Mouse (Mus musculus): ENCODE measurements around the gene Mrtfb. TPM values are rescaled to one million over a fixed set of nuclear protein-coding genes. Genes with fewer than 3 reads are reported as not detected.
"Not testable (repeated sequence)": the region's sequence is repeated elsewhere in the genome, so short reads cannot be mapped to it uniquely, and the experiment has no call there.

The Mrtfb gene
- total RNA-seq, 2 experiments from 2014 or later = 40.7 to 43.5 TPM

GRCm38 (mm10) chr16:13269426-13269825, 13.1 kb downstream of the Mrtfb start:
- DNase-seq (ENCODE audit: low spot score in 2 of 2) = no peak

GRCm38 (mm10) chr16:13276258-13276657, 20.0 kb downstream of the Mrtfb start:
- no peak for DNase-seq (ENCODE audit: low spot score in 2 of 2)

- DNase-seq (ENCODE audit: low spot score in 2 of 2) = no peak
These were observed 20.6 kb downstream of the Mrtfb start for GRCm38 (mm10) chr16:13276709-13277399.

- not testable (repeated sequence) for DNase-seq (ENCODE audit: low spot score in 2 of 2)
These were observed 30.1 kb downstream of the Mrtfb start for GRCm38 (mm10) chr16:13286425-13286824.

GRCm38 (mm10) chr16:13297860-13298259, 41.6 kb downstream of the Mrtfb start:
- DNase-seq (ENCODE audit: low spot score in 2 of 2) = no peak

DNA sequence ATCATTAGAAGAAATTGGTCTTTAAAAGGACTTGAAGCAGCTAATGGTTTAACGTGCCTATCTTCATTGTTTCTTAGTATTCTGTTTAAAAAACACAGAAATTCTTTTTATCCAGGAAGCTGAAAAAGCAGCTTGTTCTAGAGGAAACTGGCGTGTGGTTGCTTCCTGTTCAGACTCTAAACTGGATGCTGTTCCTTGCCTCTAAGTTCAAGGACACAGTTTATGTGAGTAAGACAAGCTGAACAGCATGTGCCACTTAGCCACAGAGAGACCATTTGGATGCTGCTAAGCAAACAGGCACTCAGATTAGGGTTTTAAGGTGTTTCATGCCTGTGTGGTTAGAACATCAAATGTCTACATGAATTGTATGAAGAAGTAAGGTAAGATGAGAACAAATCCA, 42.7 kb downstream of the Mrtfb start:
- DNase-seq (ENCODE audit: low spot score in 2 of 2) = no peak

DNA sequence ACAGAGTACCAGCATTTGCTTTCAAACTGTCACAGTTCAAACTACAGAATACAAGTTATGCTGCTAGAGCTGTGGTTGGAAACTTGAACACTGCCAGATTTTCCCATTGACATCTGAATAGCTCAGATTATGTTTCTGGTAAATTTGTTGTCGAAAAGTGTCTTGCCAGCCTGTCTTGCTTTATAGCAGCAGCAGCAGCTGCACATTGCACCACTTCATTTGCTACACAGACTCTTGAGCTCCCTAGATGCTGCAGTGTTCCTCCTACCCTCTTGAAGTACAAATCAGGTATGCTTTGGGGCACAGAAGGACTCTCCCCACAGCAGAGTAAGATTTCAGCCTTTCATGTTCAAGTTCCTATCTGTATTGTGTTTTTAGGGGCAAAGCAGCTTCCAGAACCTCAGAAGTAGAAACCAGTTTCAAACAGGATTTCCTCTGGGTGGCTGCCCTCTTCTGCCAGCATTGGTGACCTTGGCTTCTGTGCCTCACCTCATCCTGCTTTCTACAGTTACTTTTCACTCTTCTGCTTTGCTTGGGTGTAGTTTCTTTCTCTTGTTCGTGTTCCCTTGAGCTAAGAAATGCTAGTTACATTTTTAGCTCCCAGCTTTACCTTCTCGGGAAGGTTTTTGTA, 49.9 kb downstream of the Mrtfb start:
- DNase-seq (ENCODE audit: low spot score in 2 of 2) = no peak

GRCm38 (mm10) chr16:13310096-13310683, 53.9 kb downstream of the Mrtfb start:
- DNase-seq (ENCODE audit: low spot score in 2 of 2) = no peak

DNA sequence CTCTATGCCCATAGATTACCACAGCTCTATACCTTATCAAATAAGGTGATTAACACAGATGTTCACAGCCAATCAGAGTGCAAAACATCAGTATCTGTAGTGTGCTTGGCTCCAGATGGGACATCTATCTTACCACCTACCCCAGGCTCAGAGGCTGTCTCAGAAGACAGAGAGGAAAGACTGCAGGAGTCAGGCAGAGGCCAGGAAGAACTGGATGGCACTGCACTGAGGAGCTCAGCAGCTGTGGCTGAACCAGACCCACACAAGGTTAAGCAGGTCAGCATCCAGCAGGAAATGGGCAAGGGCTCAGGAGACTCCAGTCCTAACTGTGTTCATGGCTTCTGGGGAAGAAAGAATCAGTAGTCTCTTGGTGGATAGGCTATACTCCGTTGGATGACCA, 55.1 kb downstream of the Mrtfb start:
- DNase-seq (ENCODE audit: low spot score in 2 of 2) = no peak

DNA sequence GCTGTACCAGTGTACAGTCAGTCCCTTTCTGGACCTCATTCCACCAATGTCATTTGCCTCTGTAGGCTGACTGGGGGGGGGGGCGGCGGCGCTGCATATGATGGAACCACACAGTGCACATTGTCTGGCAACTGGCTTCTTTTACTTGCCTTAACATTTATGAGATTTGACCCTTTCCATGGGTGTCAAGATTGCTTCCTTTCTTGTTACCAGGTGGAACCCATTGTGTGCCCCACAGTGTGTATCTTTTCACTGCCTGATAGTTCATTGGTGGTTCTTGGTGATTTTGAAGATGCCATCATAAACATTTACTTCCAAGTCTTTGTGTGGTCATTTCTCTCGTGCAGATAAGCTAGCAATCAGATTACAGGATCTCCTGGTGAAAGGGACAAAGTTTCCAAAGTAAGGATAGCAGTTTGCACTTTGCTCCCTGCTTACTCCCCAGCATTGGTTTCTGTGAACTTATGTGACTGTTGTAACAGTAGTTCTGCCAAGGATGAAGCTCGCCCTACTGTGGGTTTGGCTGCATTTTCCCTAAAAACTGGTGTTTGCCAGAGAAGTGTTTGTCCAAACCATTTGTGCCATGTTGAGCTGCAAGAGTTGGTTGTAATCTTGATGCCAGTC, 56.9 kb downstream of the Mrtfb start:
- no peak for DNase-seq (ENCODE audit: low spot score in 2 of 2)

DNA sequence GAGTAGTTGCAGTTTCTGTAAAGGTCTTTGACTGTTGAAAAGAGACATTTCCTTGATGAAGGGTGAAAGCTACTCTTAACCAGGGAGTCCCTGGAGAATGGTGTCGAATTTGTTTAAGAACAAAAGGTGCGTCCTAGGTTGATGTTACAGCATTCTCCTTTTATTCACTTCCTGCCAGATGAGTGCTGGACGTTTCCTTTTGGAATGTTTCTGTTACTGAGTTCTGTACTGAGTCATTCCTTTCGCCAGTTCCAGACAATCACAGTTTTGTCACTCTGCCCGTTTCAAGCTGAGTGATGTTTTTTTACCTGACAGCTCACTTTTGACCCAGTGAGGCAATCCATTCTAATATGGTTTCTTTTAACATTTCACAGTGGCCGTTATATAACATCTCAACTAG, 67.5 kb downstream of the Mrtfb start:
- DNase-seq (ENCODE audit: low spot score in 2 of 2) = no peak

DNA sequence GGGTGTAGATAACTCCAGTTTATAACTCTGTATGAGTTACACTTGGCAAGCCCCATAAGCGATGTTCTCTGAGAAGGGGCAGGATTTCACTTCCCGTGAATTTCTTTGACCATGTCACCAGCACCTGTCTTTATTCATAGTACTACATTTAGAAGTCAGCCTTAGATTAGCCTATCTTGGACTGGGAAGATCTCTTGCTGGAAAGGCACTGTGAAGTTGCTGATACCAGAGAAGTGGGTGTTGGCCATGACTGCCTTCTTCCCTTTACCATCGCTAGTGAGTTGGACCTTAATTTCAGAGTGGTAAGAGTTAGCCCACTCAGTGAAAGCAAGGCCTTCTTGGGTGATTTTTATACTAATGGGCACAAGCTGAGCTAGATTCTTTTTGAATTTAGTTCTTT, 70.3 kb downstream of the Mrtfb start:
- no peak for DNase-seq (ENCODE audit: low spot score in 2 of 2)

DNA sequence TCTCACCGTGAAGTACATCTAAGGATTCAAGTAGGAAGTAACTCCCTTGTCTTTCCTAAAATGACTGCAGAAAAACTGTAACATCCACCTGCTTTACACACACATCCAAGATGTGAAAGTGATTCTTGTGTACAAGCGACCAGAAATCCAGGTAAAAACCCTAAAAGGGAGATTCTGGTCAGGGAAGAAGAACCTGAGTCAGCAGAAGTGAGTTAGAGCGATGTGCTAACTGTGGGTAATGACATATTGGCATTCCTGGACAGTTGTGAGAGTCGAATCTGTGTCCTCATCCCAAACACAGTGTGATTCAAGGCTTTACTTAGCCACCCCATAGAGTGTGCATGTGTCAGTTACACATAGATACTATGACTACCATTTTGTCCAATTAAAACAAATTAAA, 72.4 kb downstream of the Mrtfb start:
- no peak for DNase-seq (ENCODE audit: low spot score in 2 of 2)

DNA sequence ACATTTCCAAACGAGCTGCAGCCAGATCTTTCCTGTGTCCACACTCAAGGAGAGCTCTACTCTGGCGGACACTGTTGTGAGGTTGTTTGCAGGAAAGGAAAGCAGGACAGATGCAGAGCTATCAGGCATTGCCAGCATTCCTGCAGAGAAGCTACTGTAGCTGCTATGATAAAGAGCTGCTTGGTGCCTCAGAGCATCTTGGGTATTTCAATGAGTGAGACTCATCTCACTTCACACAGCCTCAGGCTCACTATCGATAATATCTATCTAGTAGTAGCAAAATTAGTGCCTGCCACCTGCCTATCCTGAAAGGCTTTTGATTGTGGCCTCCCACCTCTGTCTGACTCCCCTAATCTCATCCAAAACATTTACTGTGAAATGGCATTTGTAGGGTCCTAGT, 73.4 kb downstream of the Mrtfb start:
- DNase-seq (ENCODE audit: low spot score in 2 of 2) = no peak

GRCm38 (mm10) chr16:13330221-13330659, 74.0 kb downstream of the Mrtfb start:
- DNase-seq (ENCODE audit: low spot score in 2 of 2) = no peak

- DNase-seq (ENCODE audit: low spot score in 2 of 2) = no peak
These were observed 75.6 kb downstream of the Mrtfb start for GRCm38 (mm10) chr16:13331898-13332297.

DNA sequence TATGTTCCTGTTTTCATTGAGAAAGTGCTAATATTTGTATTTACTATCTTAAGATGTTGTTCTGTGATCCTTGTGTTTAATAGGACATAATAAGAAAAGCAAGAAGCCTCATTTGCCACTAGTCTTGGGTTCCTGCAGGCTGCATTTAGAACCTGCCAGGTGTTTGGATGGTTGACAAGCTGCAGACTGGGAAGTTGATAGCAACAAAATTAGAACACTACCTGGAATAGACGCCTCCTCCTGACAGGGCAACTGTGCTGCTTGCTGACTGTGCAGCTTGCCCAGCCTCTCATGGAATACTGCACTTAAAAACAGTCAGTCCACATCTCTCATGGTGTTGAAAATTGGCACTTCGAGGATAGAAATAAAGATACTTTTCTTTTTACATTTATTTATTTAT, 76.3 kb downstream of the Mrtfb start:
- DNase-seq (ENCODE audit: low spot score in 2 of 2) = no peak

DNA sequence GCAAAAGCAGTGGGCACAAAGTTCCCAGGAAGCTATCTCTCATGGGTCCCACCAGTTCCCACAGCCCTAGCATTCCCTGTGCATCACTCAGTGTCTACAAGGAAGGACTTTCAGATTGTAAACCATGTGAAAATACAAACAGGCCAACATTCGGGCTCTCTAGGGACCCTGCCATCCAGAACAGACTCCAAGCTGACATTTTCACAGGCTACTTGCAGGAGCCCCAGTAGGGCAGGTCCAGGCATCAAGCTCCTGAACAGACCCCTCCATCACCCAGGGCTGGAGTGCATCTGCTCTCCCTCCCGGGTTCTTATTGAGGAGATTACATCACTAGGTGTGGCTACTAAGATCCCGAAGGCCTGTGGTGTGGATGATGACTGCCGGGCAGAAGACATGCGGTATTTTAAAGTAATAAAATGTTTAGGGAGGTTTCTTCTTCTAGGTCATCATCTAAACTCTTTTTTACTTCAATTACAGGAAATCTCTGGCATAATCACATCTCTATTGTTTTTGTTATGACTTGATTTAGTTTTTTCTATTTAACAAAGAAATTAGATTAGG, 77.6 kb downstream of the Mrtfb start:
- DNase-seq (ENCODE audit: low spot score in 2 of 2) = no peak

DNA sequence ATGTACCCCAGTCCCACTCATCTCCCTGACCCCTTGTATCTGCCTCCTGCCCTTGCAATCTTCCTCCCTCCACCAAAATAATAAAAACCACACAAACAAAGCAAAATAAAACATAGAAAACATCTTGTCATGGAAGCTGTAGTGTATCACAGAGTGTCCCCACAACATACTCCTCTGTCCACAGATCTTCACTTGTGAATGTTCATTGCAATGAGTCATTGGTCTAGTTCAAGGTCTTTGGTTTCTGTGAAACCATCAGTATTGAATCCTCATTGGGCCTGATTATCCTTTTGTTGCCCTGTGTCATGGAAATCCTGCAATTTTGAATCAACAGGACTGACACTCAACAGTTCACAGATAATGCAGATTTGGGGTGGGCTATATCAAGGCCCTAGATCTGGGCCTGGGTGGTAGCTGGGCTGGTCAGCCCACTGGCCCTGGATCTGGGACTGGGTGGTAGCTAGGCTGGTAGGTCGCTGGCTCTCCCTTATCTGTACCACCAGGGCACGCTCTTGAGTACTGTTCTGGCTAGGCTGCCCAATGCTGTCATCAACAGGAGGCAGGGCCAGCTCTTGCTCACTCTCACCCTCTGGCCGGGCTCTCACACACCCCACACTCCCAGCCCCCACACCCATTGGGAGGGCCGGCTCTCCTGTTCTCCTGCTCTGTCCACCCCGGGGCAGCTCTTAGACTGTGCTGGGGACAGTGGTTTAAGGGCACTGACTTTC, 80.4 kb downstream of the Mrtfb start:
- DNase-seq (ENCODE audit: low spot score in 2 of 2) = no peak

GRCm38 (mm10) chr16:13338094-13338493, 81.8 kb downstream of the Mrtfb start:
- no peak for DNase-seq (ENCODE audit: low spot score in 2 of 2)

DNA sequence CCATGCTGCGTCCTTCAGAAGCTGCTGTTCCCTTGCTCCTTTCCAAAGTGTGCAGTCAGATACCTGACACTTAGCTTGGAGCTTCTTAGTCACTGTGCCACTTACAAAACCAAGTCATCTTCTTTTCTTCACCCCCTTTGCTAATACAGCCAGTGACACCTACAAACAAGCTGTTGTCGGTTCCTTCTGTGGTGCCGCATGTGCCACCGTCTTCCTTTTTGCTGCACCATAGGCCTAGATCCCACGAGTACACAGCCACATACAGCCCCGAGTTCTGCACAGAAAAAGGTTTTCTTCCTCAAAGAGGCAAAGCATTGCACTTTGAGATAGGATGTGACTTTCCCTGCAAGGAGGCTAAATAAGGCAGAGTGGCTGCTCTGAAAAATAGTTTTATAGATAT, 83.2 kb downstream of the Mrtfb start:
- DNase-seq (ENCODE audit: low spot score in 2 of 2) = no peak
